Mouse (Mus musculus): ENCODE measurements around the gene Chp1. TPM values are rescaled to one million over a fixed set of nuclear protein-coding genes. Genes with fewer than 3 reads are reported as not detected.
A peak's percentile ranks its signal among the peaks of the same experiment; 100 is the strongest.
"Not testable (repeated sequence)": the region's sequence is repeated elsewhere in the genome, so short reads cannot be mapped to it uniquely, and the experiment has no call there.

Gene Chp1
- polyA plus RNA-seq, 1 experiment = 2.3 TPM

DNA sequence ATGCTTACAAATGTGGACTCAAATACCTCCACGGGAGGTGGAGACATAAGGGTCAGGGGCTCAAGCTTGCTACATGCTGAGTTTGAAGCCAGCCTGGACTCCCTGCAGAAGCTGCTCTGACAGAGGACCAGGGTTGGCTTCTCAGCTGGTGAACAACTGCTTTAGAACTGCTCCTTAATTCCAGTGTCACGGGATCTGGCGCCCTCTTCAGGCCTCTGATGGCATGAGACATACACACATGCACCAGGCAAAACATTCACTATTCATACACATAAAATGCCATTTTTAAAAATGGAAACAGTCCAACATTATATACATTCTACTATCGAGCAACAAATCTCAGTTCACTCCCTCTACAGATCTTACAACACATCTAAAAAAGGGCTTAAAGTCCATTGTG lies 39.9 kb downstream of the Chp1 start:
- Histone ChIP-seq H3K27me3 (ENCODE audit: control insufficient read depth) (no peaks in the 10 kb centered on the region), H3K9me3 (ENCODE audit: control insufficient read depth, low read length) (no peaks in the 10 kb centered on the region), H3K4me3 (replicated peaks) (no peak overlapping the region), H3K4me1 (ENCODE audit: control insufficient read depth) (peaks cover 5% of the 10 kb centered on the region), H3K36me3 (ENCODE audit: control insufficient read depth) (peaks cover 45% of the 10 kb centered on the region)
- TF ChIP-seq TAL1 (IDR thresholded peaks at IDR 0.05; ENCODE audit: low read length) (no peak), GATA1 (IDR thresholded peaks at IDR 0.05; ENCODE audit: low read length) (no peak)

DNA sequence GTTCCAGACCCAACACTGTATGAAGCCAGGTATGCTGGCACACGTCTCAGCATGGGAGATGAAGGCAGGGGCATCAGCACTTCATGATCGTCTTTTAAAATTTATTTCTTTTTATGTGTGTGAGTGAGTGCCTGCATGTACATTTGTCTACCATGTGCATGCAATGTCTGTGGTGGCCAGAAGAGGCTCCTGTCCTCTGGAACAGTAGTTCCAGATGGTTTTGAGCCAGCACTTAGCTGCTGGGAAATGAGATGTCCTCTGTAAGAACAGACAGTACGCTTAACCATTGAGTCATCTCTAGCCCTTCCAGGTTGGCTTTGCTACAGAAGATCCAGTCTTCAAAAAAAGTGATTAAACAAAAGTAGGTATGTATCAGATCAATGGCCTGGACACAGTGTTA lies 43.8 kb downstream of the Chp1 start:
- Histone ChIP-seq H3K4me1 (ENCODE audit: control insufficient read depth) (peaks cover 22% of the 10 kb centered on the region), H3K27me3 (ENCODE audit: control insufficient read depth) (no peaks in the 10 kb centered on the region), H3K36me3 (ENCODE audit: control insufficient read depth) (peaks cover 21% of the 10 kb centered on the region), H3K9me3 (ENCODE audit: control insufficient read depth, low read length) (no peaks in the 10 kb centered on the region), H3K4me3 (replicated peaks) (no peak overlapping the region)
- TF ChIP-seq GATA1 (IDR thresholded peaks at IDR 0.05; ENCODE audit: low read length) (no peak), TAL1 (IDR thresholded peaks at IDR 0.05; ENCODE audit: low read length) (no peak)

DNA sequence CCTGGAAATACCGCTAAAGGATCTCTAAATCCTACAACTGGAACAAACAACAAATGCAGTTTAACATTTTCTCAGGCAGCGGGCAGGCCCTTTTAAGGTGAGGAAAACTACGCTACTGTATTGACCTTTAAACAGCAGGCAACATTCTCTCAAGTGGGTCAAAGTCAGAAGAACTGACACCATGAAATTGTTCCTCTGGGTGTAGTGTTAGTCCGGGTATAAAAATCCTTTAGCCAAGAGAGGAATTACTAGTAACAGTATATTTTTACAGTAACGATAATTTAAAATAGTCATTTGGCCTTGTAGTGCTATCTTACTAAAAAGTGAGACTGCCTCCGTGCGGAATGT lies 46.2 kb downstream of the Chp1 start:
- Histone ChIP-seq H3K4me3 (replicated peaks) (peak overlapping the region; percentile 74), H3K27me3 (ENCODE audit: control insufficient read depth) (no peaks in the 10 kb centered on the region), H3K4me1 (ENCODE audit: control insufficient read depth) (peaks cover 41% of the 10 kb centered on the region), H3K9me3 (ENCODE audit: control insufficient read depth, low read length) (no peaks in the 10 kb centered on the region), H3K36me3 (ENCODE audit: control insufficient read depth) (peaks cover 35% of the 10 kb centered on the region)
- no peak for TF ChIP-seq GATA1 (IDR thresholded peaks at IDR 0.05; ENCODE audit: low read length)
- no peak for TF ChIP-seq TAL1 (IDR thresholded peaks at IDR 0.05; ENCODE audit: low read length)

DNA sequence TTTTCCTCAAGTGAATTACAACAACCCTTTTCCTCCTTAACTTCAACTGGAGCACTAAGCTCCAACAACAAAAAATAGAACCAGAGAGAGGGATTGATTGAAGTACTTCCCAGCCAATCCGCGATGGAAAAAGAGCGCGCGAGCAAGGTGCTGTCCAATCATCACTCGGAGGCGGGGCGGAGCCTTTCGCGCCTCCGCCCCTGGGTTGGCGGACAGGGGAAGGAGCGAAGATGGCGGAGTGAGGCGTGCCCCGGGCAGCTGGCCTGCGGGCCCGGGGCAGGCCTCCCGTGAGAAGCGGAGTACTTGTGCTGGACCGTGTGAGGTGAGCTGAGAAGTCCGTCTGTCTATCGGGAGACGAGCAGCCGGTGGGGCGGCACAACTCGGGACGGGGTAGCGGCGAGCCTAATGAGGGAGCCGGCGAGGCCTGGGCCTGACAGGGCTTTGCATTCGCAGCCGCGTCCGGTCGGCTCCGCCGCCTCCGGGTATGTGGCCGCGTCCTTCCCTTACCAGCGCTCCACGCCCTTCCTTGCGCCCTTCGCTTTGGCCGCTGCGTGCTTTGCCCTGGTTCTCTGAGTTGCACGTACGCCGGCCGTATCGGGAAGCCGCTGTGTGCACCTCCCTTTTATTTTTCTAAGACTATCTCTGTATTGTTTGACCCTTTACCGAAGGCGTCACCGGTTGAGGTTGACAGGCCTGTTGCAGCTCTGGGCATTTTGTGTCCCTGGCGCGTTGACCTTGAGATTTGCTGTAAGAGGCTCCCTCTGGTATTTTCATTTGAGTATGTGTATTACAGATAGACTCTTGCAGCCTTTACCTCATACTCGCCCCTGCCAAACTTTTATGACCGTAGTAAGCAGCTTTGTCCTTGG lies 46.9 kb downstream of the Chp1 start:
- TF ChIP-seq TAL1 (IDR thresholded peaks at IDR 0.05; ENCODE audit: low read length) (no peak), GATA1 (IDR thresholded peaks at IDR 0.05; ENCODE audit: low read length) (no peak)
- Histone ChIP-seq H3K27me3 (ENCODE audit: control insufficient read depth) (no peaks in the 10 kb centered on the region), H3K9me3 (ENCODE audit: control insufficient read depth, low read length) (no peaks in the 10 kb centered on the region)

DNA sequence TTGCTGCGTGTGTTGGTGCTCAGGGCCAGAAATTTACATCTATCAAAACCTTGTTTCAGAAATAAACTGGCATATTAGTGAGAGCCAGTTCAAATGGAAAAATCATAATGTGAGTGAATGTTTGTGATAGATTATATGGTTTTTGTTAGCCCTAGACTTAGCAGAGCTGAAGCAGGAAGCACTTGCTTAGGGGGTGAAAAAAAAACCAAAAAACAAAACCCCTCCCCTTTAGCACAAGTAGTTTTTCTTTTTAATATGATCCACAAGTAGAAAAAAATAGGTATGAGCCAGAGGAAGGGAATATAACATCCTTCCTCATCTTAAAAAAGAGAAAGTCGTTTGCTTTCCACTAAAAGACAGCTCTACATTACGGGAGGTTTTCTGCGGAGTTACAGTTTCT lies 47.8 kb downstream of the Chp1 start:
- H3K4me1 ChIP-seq (ENCODE audit: control insufficient read depth) = peaks cover 50% of the 10 kb centered on the region

More for the DNA sequence above, 46.9 kb downstream of the Chp1 start:
- H3K4me3 ChIP-seq (replicated peaks) = peak overlapping the region; percentile 74
- peaks cover 44% of the 10 kb centered on the region for H3K4me1 ChIP-seq (ENCODE audit: control insufficient read depth)
- H3K36me3 ChIP-seq (ENCODE audit: control insufficient read depth) = peaks cover 41% of the 10 kb centered on the region

DNA sequence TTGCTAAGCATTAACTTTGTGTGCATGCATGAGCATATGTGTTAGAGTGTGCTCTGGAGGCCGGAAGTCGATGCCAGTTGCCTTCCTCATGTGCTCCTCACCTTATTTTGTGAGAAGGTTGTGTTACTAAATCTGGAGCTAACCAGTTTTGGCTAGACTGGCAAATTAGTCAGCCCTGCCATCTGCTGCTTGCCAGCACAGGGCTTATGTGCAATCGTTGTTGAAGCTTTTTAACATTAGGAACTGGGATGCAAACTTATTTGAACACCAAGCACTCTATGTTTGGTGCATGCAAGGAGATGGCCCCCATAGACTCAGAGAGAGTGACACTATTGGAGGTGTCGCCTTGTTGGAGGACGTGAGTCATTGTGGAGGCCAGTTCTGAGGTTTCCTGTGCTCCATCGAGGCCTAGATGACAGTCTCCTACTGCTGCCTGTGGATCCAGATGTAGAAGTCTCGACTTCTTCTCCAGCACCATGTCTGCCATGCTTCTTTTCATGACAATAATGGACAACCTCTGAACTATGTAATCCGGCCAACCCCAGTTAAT lies 49.4 kb downstream of the Chp1 start:
- Histone ChIP-seq H3K9me3 (ENCODE audit: control insufficient read depth, low read length) (no peaks in the 10 kb centered on the region), H3K4me3 (replicated peaks) (peak overlapping the region; percentile 34), H3K4me1 (ENCODE audit: control insufficient read depth) (peaks cover 64% of the 10 kb centered on the region), H3K36me3 (ENCODE audit: control insufficient read depth) (peaks cover 64% of the 10 kb centered on the region), H3K27me3 (ENCODE audit: control insufficient read depth) (no peaks in the 10 kb centered on the region)
- no peak for TF ChIP-seq TAL1 (IDR thresholded peaks at IDR 0.05; ENCODE audit: low read length)
- TF ChIP-seq GATA1 (IDR thresholded peaks at IDR 0.05; ENCODE audit: low read length) = no peak

More for the DNA sequence above, 47.8 kb downstream of the Chp1 start:
- no peaks in the 10 kb centered on the region for H3K9me3 ChIP-seq (ENCODE audit: control insufficient read depth, low read length)
- H3K27me3 ChIP-seq (ENCODE audit: control insufficient read depth) = no peaks in the 10 kb centered on the region
- H3K36me3 ChIP-seq (ENCODE audit: control insufficient read depth) = peaks cover 51% of the 10 kb centered on the region
- H3K4me3 ChIP-seq (replicated peaks) = peak overlapping the region; percentile 74
- no peak for TF ChIP-seq TAL1 (IDR thresholded peaks at IDR 0.05; ENCODE audit: low read length)
- TF ChIP-seq GATA1 (IDR thresholded peaks at IDR 0.05; ENCODE audit: low read length) = no peak

DNA sequence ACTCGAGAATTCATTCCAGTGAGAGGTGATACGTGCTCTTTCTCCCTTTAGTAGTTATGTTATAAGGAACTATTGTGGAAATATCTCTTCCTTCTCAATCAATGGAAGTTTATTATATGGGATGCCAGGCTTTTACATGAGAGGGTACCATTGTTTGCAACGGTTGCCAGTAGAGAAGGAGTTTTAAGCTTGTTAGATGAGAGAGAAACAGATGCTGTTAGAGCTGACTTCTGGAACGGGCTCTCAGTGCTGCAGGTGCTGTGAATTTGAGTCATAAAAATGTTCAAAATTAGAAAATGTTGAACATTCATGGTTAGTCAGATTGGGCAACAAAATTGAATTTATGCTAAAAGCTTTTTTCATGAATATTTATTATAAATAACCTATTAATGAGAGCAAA lies 53.5 kb downstream of the Chp1 start:
- Histone ChIP-seq H3K9me3 (ENCODE audit: control insufficient read depth, low read length) (no peaks in the 10 kb centered on the region), H3K36me3 (ENCODE audit: control insufficient read depth) (peaks cover 97% of the 10 kb centered on the region), H3K4me3 (replicated peaks) (no peak overlapping the region), H3K27me3 (ENCODE audit: control insufficient read depth) (no peaks in the 10 kb centered on the region), H3K4me1 (ENCODE audit: control insufficient read depth) (peaks cover 82% of the 10 kb centered on the region)
- TF ChIP-seq GATA1 (IDR thresholded peaks at IDR 0.05; ENCODE audit: low read length) (no peak), TAL1 (IDR thresholded peaks at IDR 0.05; ENCODE audit: low read length) (no peak)

DNA sequence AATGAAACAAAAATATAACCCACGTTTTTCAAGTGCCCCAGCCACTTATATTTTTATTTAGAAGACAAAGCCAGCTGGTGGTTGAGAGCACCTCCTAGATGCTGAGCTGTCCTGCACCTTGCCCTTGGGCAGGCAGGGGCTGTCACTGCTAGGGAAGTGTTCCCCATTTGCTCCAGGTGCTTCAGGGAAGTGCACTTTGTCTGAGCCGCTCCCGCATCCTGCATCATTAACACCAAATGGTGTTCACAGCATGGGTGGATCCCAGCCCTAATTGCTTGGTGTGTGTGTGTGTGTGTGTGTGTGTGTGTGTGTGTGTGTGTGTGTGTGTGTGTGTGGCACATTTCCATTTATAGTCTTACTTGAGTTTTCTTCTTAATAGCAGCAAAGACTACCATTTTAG lies 54.1 kb downstream of the Chp1 start:
- Histone ChIP-seq H3K4me1 (ENCODE audit: control insufficient read depth) (peaks cover 82% of the 10 kb centered on the region), H3K36me3 (ENCODE audit: control insufficient read depth) (peaks cover 97% of the 10 kb centered on the region), H3K4me3 (replicated peaks) (peak overlapping the region; percentile 35)
- not testable (repeated sequence) for H3K27me3 ChIP-seq (ENCODE audit: control insufficient read depth); H3K9me3 ChIP-seq (ENCODE audit: control insufficient read depth, low read length)

DNA sequence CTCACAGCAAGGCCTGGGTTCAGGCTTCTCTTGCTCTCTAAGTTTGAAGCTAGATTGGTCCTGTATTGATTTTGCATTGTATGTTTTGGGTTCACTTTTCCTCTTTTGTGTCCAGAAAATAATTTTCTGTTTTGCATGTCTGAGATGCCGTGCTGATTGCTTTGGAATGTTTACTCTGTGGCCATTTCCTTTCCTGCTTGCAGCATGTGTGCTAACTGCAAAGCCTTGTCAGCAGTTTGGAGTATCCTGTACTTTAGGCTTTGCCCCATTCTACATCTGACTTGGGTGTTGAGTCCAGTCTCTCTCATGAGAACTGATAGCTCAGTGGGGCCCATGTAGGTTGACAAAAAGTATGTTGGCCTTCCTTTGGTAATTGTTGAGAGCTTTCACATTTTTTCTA lies 55.0 kb downstream of the Chp1 start:
- TF ChIP-seq TAL1 (IDR thresholded peaks at IDR 0.05; ENCODE audit: low read length) (no peak), GATA1 (IDR thresholded peaks at IDR 0.05; ENCODE audit: low read length) (no peak)
- peaks cover 97% of the 10 kb centered on the region for H3K36me3 ChIP-seq (ENCODE audit: control insufficient read depth)
- peaks cover 83% of the 10 kb centered on the region for H3K4me1 ChIP-seq (ENCODE audit: control insufficient read depth)
- peak overlapping the region; percentile 19 for H3K4me3 ChIP-seq (replicated peaks)
- H3K9me3 ChIP-seq (ENCODE audit: control insufficient read depth, low read length) = no peaks in the 10 kb centered on the region
- H3K27me3 ChIP-seq (ENCODE audit: control insufficient read depth) = no peaks in the 10 kb centered on the region
